Mouse (Mus musculus): ENCODE data around the gene Snapc3. TPM values are rescaled to one million over a fixed set of nuclear protein-coding genes. Genes with fewer than 3 reads are reported as not detected.

The Snapc3 gene
- 90.3 and 93.4 TPM in 2 replicates for polyA plus RNA-seq (2015; fragmentation: Nextera tagmentation; extraction: Ambion mirVana)

- no peaks in the 10 kb centered on the region for H3K27me3 ChIP-seq
- H3K36me3 ChIP-seq (ENCODE audit: poor library complexity, severe bottlenecking) = peaks cover 1% of the 10 kb centered on the region; the same call in 1 of the 2 replicates
- H3K9me3 ChIP-seq (replicated peaks) = 0 out of 2 replicates have a peak, but pooled peaks cover 3% of the 10 kb centered on the region
- peak within 1 kb of the TSS; percentile 85 for H3K4me3 ChIP-seq
- ATAC-seq = peak; percentile 100
- H3K4me2 ChIP-seq = peak within 1 kb of the TSS; percentile 76
- WGBS = 1% methylated on average over 41 of the region's 41 CpGs
- peak within 1 kb of the TSS; percentile 96 for H3K9ac ChIP-seq
- H3K27ac ChIP-seq = peak within 1 kb of the TSS; percentile 87
- H3K4me1 ChIP-seq = peaks cover 25% of the 10 kb centered on the region
Measured at GRCm38 (mm10) chr4:83417160-83417819, at the start of gene Snapc3. Snapc3 (plus strand) TSS chr4:83417724.

- Histone ChIP-seq H3K4me3 (no peak overlapping the region), H3K9ac (no peak overlapping the region), H3K9me3 (replicated peaks) (no peaks in the 10 kb centered on the region), H3K36me3 (ENCODE audit: poor library complexity, severe bottlenecking) (no peaks in the 10 kb centered on the region), H3K4me1 (no peaks in the 10 kb centered on the region), H3K27me3 (no peaks in the 10 kb centered on the region), H3K27ac (no peak overlapping the region), H3K4me2 (no peak overlapping the region)
- 59% methylated on average over 4 of the region's 4 CpGs for WGBS
- no peak for ATAC-seq
Measured at GRCm38 (mm10) chr4:83373381-83373780, 44.1 kb upstream of the Snapc3 start.

GRCm38 (mm10) chr4:83375650-83376049 lies 41.9 kb upstream of the Snapc3 start:
- no peak overlapping the region for H3K9ac ChIP-seq
- WGBS = 87% methylated on average over 6 of the region's 6 CpGs
- H3K4me3 ChIP-seq = no peak overlapping the region
- no peak overlapping the region for H3K27ac ChIP-seq
- no peak overlapping the region for H3K4me2 ChIP-seq
- H3K9me3 ChIP-seq (replicated peaks) = no peaks in the 10 kb centered on the region
- H3K27me3 ChIP-seq = no peaks in the 10 kb centered on the region
- H3K36me3 ChIP-seq (ENCODE audit: poor library complexity, severe bottlenecking) = no peaks in the 10 kb centered on the region
- no peaks in the 10 kb centered on the region for H3K4me1 ChIP-seq
- ATAC-seq = no peak

DNA sequence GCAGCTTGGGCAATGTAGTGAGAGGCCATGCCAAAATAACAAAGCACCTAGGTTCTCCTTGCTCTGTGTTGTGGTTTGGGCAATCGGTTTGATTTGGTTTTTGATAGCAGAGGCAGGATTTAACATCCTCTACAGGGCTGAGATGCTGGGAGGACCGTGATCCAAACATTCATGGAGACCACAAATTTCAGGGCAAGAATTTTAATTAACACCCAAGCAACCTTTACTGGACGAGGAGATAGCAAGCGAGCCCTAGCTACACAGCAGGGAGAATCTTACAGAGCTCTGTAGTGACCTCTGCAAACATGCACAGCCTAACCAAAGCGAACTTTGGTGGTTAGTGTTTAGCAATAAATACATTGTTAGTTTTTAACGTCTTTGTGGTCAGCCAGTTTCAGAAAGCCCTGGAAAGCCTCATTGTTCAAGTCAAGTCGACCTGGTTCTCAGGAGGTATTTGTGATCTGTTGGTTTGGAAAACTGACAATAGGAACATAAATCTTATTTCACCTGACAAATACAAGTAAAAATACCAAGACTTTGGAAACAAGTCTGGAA lies 41.0 kb upstream of the Snapc3 start:
- Histone ChIP-seq H3K9me3 (replicated peaks) (no peaks in the 10 kb centered on the region), H3K36me3 (ENCODE audit: poor library complexity, severe bottlenecking) (no peaks in the 10 kb centered on the region), H3K4me3 (no peak overlapping the region), H3K27me3 (no peaks in the 10 kb centered on the region), H3K4me2 (no peak overlapping the region), H3K27ac (no peak overlapping the region), H3K9ac (no peak overlapping the region), H3K4me1 (no peaks in the 10 kb centered on the region)
- no peak for ATAC-seq
- WGBS = 71% methylated on average over 7 of the region's 7 CpGs

DNA sequence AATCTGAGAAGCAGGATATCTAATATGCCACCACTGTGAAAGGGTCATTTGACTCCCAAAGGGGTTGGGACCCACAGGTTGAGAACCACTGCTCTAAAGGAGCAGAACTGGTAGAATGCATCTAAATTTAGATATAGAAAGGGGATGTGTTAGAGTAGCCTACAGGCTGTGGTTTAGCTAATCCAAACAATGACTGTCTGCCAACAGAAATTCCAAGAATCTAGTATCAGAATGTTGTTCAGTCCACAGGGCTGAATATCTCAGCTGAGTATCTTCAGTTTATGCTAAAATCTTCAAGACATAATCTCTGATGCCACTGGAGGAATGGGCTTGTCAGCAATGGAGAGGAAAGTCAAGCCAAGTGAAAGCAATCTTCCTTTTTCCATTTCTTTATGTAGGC lies 38.5 kb upstream of the Snapc3 start:
- Histone ChIP-seq H3K9me3 (replicated peaks) (no peaks in the 10 kb centered on the region), H3K9ac (no peak overlapping the region), H3K27ac (no peak overlapping the region), H3K36me3 (ENCODE audit: poor library complexity, severe bottlenecking) (no peaks in the 10 kb centered on the region), H3K4me3 (no peak overlapping the region), H3K27me3 (no peaks in the 10 kb centered on the region), H3K4me2 (no peak overlapping the region), H3K4me1 (no peaks in the 10 kb centered on the region)
- no peak for ATAC-seq

DNA sequence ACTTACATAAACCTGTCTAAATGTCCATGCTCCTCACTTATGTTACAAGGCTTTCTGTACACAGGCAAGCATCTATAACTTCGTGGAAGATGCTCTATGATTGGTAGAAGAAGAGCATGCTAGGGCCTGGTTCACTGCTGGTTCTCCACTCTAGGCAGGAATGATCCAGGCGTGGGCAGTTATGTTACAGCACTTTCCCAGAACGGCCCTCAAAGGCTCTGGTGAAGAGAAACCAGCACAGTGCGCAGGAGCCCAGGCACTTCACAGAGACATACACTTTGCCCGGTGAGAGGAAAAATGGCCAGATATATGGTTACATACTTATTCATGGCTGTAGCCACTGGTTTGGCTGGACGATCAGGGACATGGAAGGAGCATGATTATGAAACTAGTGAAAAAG lies 37.8 kb upstream of the Snapc3 start:
- H3K4me1 ChIP-seq = no peaks in the 10 kb centered on the region
- WGBS = 89% methylated on average over 6 of the region's 6 CpGs
- H3K27me3 ChIP-seq = no peaks in the 10 kb centered on the region

GRCm38 (mm10) chr4:83380266-83380665 lies 37.3 kb upstream of the Snapc3 start:
- Histone ChIP-seq H3K27me3 (no peaks in the 10 kb centered on the region), H3K9ac (no peak overlapping the region), H3K4me3 (no peak overlapping the region), H3K27ac (no peak overlapping the region), H3K4me2 (no peak overlapping the region), H3K9me3 (replicated peaks) (no peaks in the 10 kb centered on the region), H3K36me3 (ENCODE audit: poor library complexity, severe bottlenecking) (no peaks in the 10 kb centered on the region), H3K4me1 (no peaks in the 10 kb centered on the region)
- 80% methylated on average over 4 of the region's 4 CpGs for WGBS
- no peak for ATAC-seq

More for the DNA sequence above, 37.8 kb upstream of the Snapc3 start:
- Histone ChIP-seq H3K9ac (no peak overlapping the region), H3K4me3 (no peak overlapping the region), H3K36me3 (ENCODE audit: poor library complexity, severe bottlenecking) (no peaks in the 10 kb centered on the region), H3K27ac (no peak overlapping the region), H3K9me3 (replicated peaks) (no peaks in the 10 kb centered on the region), H3K4me2 (no peak overlapping the region)
- ATAC-seq = no peak

DNA sequence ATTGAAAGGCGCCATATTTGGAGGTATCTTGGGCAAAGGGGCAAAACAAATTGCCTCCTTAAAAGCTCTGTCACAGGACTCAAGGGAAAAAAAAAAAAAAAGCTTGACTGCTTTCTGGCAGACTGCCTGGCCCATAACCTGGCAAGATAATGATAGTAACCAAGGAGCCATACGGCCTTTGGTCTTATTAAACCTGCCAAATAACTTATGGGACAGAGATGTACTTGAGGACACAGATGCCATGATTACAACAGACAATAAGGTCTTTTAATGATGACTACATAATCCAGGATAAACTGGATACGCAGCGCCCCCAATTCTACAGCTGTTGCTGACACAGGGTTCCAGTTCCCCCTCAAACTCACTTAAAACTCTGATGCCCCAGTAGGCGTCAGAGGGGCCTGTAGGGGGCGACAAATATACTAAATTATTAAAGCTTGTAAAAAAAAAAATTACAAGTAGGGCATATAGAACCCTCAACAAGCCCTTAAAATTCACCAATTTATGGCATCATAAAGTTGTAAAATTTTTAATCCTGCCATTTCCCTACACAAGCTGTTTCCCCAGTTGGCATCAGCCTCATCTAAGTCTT lies 33.5 kb upstream of the Snapc3 start:
- Histone ChIP-seq H3K4me1 (no peaks in the 10 kb centered on the region), H3K27ac (no peak overlapping the region), H3K4me2 (no peak overlapping the region), H3K9me3 (replicated peaks) (0 out of 2 replicates have a peak, but pooled peaks cover 4% of the 10 kb centered on the region), H3K36me3 (ENCODE audit: poor library complexity, severe bottlenecking) (no peaks in the 10 kb centered on the region), H3K4me3 (no peak overlapping the region), H3K27me3 (no peaks in the 10 kb centered on the region), H3K9ac (no peak overlapping the region)
- 50% methylated on average over 6 of the region's 6 CpGs for WGBS
- ATAC-seq = peak; percentile 21; the same call in 1 of the 2 replicates

- H3K36me3 ChIP-seq (ENCODE audit: poor library complexity, severe bottlenecking) = no peaks in the 10 kb centered on the region
- ATAC-seq = no peak
- no peak overlapping the region for H3K4me2 ChIP-seq
- H3K4me1 ChIP-seq = no peaks in the 10 kb centered on the region
- H3K4me3 ChIP-seq = no peak overlapping the region
- no peaks in the 10 kb centered on the region for H3K27me3 ChIP-seq
- H3K27ac ChIP-seq = no peak overlapping the region
- 0 out of 2 replicates have a peak, but pooled peaks cover 4% of the 10 kb centered on the region for H3K9me3 ChIP-seq (replicated peaks)
- H3K9ac ChIP-seq = no peak overlapping the region
Measured at GRCm38 (mm10) chr4:83385091-83385490, 32.4 kb upstream of the Snapc3 start.

DNA sequence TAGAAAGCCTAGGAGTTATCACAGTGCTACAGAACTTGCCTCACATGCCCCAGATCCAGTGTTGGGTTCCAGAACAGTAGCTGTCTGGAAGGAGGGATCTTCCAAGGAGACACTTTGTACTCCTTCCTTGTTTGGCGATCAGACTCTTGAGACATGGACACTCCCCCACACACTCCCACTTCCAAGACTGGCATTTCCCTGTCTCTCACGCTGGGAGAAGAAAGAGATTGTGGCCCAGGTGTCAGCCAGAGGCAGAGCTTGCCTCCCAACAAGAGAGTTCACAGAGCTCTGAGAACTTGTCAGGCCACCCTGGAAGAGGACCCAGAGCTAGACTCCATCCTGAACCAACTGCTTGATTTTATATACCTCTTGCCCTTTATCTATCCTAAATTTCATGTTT lies 27.0 kb upstream of the Snapc3 start:
- Histone ChIP-seq H3K27me3 (no peaks in the 10 kb centered on the region), H3K9me3 (replicated peaks) (0 out of 2 replicates have a peak, but pooled peaks cover 4% of the 10 kb centered on the region), H3K4me2 (no peak overlapping the region), H3K36me3 (ENCODE audit: poor library complexity, severe bottlenecking) (no peaks in the 10 kb centered on the region), H3K27ac (no peak overlapping the region), H3K4me3 (no peak overlapping the region), H3K9ac (no peak overlapping the region), H3K4me1 (no peaks in the 10 kb centered on the region)
- ATAC-seq = no peak
- WGBS = 75% methylated on average over 2 of the region's 2 CpGs

DNA sequence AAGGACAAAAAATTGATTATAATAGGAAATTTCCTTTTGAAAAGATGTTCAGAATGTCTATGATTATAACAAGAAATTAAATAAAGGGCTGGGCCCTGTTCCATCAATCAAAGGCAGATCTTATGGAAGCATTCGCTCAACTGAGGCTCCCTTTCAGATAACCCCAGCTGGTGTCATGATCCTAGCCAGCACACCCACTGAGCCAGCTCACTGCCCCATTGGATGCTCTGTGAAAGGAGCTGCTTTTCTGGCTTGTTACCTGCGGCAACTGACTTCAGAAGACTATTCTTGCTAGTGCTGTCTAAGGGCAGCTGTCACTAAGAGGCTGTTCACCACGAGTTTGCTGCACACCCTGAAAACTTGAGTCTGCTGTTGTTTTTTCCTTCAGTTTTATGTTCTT lies 25.6 kb upstream of the Snapc3 start:
- WGBS = 14% methylated on average over 3 of the region's 3 CpGs
- no peak overlapping the region for H3K4me3 ChIP-seq
- H3K9me3 ChIP-seq (replicated peaks) = 0 out of 2 replicates have a peak, but pooled peaks cover under 1% of the 10 kb centered on the region
- no peak overlapping the region for H3K9ac ChIP-seq
- no peaks in the 10 kb centered on the region for H3K4me1 ChIP-seq
- H3K36me3 ChIP-seq (ENCODE audit: poor library complexity, severe bottlenecking) = no peaks in the 10 kb centered on the region
- no peaks in the 10 kb centered on the region for H3K27me3 ChIP-seq
- no peak for ATAC-seq
- no peak overlapping the region for H3K27ac ChIP-seq
- H3K4me2 ChIP-seq = no peak overlapping the region

GRCm38 (mm10) chr4:83393733-83394132 lies 23.8 kb upstream of the Snapc3 start:
- Histone ChIP-seq H3K4me2 (no peak overlapping the region), H3K27me3 (no peaks in the 10 kb centered on the region), H3K27ac (no peak overlapping the region), H3K9me3 (replicated peaks) (no peaks in the 10 kb centered on the region), H3K36me3 (ENCODE audit: poor library complexity, severe bottlenecking) (no peaks in the 10 kb centered on the region), H3K4me1 (no peaks in the 10 kb centered on the region), H3K4me3 (no peak overlapping the region), H3K9ac (no peak overlapping the region)
- ATAC-seq = no peak
- 89% methylated on average over 1 of the region's 1 CpGs for WGBS

Data from forebrain, embryonic 13.5 days (tissue).